Mouse (Mus musculus) heart, adult 8-10 months (tissue): Measurements from ENCODE around the gene Colca2. TPM values are rescaled to one million over a fixed set of nuclear protein-coding genes. Genes with fewer than 3 reads are reported as not detected.

Experiments
- DNase-seq: peaks from one replicate; pipeline ENCODE4 v3.0.0; 2022; ENCODE audit warnings: low spot score
- total RNA-seq, 4 experiments: library from RNA; stranded (reverse); gene quantifications; 2 replicates each; pipeline ENCODE4 v1.2.4; 2022

Gene Colca2
- total RNA-seq, 4 experiments from 2014 or later, result 0.92 to 1.9 (median 1.4) TPM

DNA sequence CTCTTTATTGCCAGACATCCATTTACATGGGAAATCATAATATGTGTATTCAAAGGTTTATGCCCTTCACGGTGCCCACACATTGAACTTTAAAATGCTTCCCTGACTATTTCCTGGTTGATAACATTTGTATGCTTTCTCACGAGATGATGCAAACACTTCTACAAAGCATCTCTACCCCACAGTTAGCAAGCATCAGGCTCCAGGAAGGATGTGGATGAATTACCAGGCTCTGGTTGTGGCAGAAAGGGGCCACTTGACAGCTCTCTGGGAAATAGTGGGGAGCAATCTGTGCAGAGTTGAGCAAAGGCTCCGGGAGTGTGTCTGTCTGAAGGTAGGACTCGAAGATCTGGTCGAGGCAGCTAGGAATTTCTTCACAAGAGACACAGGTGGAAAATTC is 6.3 kb downstream of the Colca2 start:
- DNase-seq, result no peak

DNA sequence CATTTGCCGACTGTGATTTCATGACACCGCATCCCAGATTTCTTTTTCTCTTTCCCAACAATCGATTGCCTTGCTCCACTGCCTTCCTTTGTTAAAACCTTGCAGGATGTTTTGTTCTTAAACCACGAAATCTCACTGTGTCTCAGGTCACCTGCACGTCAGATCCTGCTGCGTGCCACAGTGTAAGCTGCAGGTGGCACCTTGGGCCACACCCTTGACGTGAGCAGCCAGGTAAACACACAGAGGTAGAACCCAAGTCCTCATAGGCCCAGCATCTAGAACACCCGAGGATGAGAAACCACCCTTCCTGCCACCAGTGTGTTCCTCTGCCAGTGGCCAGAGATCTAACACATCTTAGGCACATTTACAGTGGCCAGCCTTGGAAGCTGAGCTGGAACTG is 7.3 kb downstream of the Colca2 start:
- DNase-seq, result no peak

DNA sequence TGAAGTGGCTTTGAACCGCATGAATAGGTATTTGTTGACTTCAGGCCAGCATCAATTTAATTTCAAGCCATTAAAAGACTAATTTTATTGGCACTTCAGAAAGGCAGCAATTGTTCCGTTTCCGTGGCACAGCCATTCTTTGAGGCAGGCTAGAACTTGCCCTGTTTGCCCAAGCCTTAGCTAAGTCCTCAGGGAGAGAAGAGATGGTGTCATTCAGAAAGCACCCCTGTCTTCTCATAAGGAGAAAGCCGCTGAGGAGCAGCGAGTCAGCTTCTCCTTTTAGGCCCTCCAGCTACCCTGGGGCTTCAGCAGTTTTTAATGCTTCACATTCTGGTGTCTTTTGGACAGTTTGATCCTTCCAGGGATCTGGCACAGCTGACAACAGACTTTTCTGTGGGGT is 9.5 kb downstream of the Colca2 start:
- DNase-seq, result no peak

DNA sequence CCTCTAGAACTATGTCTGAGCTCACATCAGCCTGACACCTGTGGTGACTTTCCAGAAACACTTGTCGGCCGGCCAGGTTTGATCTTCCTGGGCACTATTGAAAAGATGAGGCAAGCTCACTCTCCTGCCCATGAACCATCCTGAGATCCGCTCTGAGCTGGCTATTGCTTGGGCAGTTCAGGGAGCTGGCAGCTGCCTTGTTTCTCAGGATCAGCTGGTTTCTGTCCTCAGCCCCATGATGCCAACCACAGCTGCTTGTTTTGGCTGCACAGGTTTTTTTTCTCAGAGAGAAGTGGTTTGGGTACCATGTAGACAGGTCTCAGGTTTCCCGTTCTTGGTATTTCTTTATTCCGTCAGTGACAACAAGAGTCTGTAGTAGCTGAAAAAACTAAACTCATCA is 19.9 kb downstream of the Colca2 start:
- DNase-seq, result no peak

DNA sequence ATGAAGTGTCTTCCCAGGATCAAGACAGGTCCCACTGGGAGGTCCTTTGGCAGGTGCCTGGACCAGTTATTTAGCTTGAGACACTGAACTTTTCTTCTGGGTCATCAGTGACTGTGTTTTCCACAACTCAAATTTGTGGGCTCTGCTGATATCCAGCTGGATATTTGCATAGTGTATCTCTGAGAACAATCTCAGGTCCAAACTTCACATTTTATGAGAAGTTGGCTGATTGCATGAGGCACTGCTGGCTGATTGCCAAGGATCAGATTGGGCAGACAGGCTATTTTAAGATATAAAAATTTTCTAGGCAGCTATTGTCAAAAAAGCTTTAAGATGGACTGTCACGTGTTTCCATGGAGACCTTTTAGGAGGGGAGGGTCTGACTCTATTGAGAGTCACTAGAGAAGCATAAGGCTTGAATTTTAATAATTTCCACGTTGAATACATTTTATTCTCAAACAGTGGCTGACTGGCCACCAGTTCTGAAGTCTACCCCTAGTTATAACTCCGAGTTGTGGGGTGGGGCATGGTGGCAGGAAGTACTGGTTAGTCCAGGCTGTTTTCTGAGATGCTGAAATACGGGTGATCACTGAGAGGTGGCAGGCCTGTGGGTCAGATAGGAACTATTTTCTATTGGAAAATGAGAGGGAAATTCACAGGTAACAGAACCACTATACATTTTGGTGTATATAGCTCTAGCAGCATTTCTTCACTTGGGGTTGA is 21.4 kb downstream of the Colca2 start:
- no peak for DNase-seq

DNA sequence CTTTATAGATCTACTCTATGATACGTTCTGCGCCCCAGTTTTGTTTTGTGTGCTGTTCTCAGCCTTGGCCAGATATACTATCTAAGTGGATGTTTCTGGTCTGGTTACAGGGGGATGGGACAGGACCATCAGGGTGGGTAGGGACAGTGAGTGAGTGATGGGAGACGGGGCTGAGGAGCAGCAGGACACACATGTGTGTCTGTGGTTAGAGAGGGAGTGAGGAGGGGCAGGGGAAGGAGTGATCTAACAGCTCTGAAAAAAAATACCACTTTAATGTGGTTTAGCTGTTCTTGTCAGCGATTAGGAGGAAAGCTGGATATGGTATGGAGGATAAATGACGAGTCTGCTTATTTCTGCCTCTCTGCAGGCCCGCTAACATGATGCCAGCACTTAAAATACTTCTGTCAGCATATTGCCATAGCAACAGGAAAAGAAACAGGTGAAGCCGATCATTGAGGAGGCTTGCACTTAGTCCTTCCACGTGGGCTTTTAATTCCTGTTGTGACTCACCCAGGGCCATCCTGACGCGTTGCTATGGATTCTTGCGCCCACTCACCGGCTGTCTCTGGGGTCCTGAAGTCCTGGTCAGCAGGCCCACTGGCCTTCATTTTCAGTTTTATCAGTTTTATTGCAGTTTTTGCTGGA is 39.5 kb downstream of the Colca2 start:
- no peak for DNase-seq

DNA sequence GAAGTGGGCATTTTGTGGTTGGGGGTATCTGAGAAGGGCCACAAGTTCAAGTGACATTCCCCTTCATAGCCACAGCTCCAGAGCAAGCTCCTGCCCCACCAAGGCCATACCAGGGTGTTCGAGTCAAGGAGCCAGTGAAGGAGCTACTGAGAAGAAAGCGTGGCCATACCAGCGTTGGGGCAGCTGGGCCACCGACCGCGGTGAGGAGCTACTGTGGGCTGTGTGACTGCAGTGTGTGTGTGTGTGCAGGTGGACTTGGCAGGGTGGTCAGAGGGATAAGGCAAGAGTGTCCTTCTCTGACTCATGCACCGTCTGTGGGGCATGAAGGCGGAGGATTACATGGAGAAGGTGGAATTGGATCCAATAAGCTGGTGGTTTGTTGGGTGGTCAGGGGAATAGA is 46.2 kb downstream of the Colca2 start:
- no peak for DNase-seq

DNA sequence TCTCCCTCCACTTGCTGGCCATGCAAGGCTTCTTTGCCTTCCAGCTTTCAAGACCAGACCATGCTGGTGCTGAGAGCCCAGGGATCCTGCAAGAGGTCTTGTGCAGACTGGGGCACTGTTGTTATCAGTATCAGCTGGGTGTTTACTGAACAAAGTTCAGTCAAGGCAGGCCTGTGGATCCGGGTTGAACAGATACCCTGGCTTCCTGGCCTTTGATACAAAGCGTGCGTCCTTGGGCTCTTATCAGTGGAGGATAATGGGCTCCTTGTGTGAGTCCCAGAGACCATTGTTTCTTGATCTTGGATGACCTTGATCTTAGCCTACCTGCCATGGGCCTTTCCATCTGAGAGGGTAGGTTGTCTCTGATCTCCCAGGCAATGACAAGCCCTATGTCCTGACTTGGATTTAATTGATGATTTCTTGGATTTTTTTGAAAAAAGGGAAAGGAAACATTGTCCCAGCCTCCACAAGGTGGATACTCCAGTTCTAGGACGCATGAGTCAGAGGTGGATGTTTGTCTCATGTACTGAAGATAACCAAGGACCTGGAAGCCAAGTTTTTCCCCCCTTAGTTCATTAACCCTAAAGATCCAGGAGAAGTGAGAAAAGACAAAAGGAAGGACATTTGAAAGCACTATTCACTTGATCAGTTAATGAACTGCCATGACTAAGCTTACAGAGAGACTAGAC is 47.5 kb downstream of the Colca2 start:
- DNase-seq, result no peak

DNA sequence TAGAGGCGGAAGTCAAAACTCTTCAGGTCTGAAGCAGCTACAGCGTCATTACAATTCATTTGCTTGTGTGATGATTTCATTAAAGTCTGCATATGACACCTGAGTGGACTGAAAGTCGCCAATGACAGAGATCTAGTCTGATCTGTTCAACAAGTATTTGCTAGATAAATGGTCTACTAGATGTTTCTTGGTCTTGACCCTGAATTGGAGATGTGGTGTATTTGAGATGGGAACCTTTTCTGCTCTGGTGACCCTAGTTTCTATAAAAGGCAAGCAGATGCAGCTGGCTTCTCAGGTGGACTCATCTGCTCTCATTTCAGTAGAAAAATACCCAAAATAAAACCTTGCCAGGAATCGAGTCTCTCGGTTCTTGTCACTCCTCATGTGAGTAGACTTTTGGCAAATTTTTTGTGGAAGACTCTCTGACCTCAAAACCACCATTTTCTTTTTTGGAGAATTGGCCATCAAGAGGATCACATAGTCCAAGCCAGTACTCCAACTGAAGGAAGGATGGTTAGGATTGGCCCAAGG is 52.7 kb downstream of the Colca2 start:
- DNase-seq, result no peak

Other genes starting within 250 kb of the Colca2 start
- not detected for gene Btg4, start 217.7 kb downstream of the Colca2 start, total RNA-seq
- gene Layn, start 201.5 kb downstream of the Colca2 start, total RNA-seq, result 1 to 10 TPM; 5.0 to 5.5 (median 5.2) TPM
- not detected for gene 4833427G06Rik, start 176.5 kb downstream of the Colca2 start, total RNA-seq
- not detected for gene Gm32742, start 113.1 kb downstream of the Colca2 start, total RNA-seq
- under 1 TPM; 0.25 to 0.63 (median 0.39) TPM for gene Pou2af1, start 64.9 kb downstream of the Colca2 start, total RNA-seq
- not detected for gene 1810046K07Rik, start 50.3 kb upstream of the Colca2 start, total RNA-seq